Mouse (Mus musculus): ENCODE data around the gene Usp3.

DNA sequence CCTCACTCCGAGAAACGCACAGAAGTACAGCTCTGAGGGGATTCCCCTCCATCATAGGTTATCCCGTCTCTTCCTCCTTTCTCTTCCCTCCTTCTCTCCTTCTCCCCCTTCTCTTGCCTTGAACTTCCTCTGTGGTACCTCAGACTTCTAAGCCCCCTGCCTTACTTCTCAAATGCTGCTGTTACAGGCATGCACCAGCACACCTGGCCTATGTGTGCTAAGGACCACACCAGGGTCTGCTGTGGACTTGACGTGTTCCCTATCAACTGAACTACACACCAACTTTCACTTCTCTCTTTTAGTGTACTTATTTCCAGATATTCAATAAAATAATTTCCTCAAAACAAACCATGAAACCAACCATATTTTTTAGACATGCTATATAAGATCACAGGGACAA lies 50.2 kb downstream of the Usp3 start:
- TF ChIP-seq POLR2A (IDR thresholded peaks at IDR 0.05; ENCODE audit: borderline replicate concordance, insufficient read depth, low read length) (no peak), CTCF (IDR thresholded peaks at IDR 0.05; ENCODE audit: borderline replicate concordance, insufficient read depth, low read depth, low read length) (no peak)

Measured in cerebellum, adult 2 months (tissue).